Mouse (Mus musculus): Measurements from ENCODE around the gene Slc38a4. TPM values are rescaled to one million over a fixed set of nuclear protein-coding genes. Genes with fewer than 3 reads are reported as not detected.

Slc38a4 gene
- total RNA-seq (2021): 100 to 1,000 TPM; 155 to 167 TPM
- long read RNA-seq, experiment 1, transcript Slc38a4-201 (16 exons, 3,932 nt): major isoform, 126 of 165 reads
- long read RNA-seq, experiment 1, partial matches to known transcripts: 14 of 165 reads
- long read RNA-seq, experiment 1, other reads (novel, unspliced or antisense): 23 of 165 reads
- long read RNA-seq, experiment 2, transcript Slc38a4-201 (16 exons, 3,932 nt): major isoform, 118 of 146 reads
- long read RNA-seq, experiment 2, partial matches to known transcripts: 6 of 146 reads
- long read RNA-seq, experiment 2, other reads (novel, unspliced or antisense): 20 of 146 reads

DNA sequence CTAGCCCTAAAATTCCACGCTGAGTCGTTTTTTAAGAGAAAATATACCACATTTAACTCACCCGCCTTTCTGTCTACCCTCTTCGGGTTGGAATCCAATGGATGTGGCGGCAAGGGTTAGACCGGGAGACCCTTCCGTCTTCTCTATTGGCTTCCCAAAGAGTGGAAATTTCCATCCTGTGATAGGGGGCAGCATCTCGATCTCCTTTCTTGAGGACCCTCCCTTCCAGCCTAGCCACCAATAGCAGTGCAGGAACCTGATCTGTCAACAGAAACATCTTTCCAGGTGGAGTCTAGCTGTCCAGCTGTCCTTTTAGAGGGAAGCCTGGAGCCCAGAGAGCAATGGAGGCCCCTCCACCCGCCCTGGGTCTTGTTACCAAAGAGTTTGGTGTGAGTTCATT lies at the start of gene Slc38a4:
Slc38a4 (minus strand) TSS at position 163 of the 400 bp plus-strand sequence.
- DNase-seq: no peak

- DNase-seq: no peak
Measured at GRCm38 (mm10) chr15:97104889-97105391, 49.2 kb upstream of the Slc38a4 start.

GRCm38 (mm10) chr15:97104048-97104447 lies 48.3 kb upstream of the Slc38a4 start:
- no peak for DNase-seq

DNA sequence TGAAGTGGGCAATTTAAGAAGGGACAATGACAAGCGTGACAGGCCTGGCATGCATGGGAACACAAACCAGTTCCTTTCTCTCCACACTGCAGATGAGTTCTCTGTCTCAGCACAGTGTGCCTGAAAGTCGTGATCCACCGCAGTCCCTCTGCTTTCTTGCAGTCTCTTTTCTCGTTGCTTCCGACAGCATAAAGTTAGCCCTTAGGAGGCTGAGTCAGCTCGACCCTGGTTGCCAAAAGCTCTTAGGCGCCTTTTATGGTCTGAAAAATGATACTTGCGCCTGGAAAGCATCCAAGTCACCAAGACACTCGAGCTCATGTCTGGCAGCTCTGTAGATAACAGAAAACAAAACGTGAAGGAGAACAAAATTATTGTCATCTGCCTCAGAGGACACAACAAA lies 47.1 kb upstream of the Slc38a4 start:
- DNase-seq: peak; percentile 52

- peak; percentile 59 for DNase-seq
Measured at GRCm38 (mm10) chr15:97102181-97102580, 46.4 kb upstream of the Slc38a4 start.

- DNase-seq: no peak
Measured at GRCm38 (mm10) chr15:97099101-97099500, 43.3 kb upstream of the Slc38a4 start.

- DNase-seq: no peak
Measured at GRCm38 (mm10) chr15:97097548-97097947, 41.8 kb upstream of the Slc38a4 start.

DNA sequence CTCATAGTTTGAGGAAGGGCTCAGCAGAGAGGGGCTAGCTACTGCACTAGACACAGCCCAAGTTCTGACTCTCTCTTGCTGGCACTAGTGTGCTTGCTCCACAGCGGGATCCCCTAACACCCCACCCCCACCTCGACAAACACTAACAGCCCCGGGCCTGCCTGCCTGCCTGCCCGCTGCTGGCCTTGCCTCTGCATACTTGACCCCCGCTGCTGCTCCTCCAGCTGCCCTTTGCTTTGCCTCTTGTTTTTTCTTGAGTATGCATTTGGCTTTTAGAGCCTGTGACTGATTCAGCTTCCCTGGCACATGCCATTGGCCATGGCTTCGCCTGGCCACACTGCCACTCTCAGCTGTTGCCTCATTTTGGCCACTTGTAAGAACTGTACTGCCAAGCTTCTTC lies 33.8 kb upstream of the Slc38a4 start:
- peak; percentile 48 for DNase-seq

DNA sequence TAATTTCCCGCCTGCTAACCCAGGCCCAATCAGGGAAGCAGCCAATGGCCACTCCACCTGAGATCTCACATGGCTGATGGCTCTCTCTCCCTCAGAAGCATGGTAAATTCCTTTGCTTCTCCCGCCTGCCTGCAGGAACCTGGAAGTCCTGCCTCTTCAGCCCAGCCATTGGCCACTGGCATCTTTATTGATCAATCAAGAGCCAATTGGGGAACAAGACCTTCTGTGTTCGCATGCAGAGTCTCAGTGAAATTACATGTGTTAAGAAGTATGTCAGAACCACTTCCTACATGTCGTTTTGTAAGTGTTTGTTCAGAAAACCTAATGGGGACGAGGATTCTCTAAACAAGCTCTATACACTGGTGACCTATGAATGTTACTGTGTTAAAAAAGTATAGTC lies 30.1 kb upstream of the Slc38a4 start:
- DNase-seq: no peak

DNA sequence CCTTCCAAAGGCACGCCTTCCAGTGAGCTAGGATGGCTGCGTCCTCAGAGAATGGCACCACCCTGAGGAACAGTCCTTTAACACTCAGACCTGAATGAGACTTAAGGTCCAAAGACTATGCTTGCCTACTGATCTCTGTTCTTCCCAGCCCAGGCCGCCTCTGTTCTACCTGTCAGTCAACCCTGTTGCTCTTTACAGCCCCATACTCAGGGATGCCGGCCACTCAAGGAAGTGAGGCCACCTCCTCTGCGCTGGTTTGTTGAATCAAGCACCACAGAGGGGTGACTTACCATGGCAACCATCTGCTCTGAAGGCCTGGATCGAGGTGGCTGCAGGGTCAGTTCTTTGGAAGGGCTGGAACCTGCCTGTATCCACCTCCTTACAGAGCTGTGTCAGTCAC lies 21.9 kb upstream of the Slc38a4 start:
- no peak for DNase-seq

- no peak for DNase-seq
Measured at GRCm38 (mm10) chr15:97076092-97076491, 20.3 kb upstream of the Slc38a4 start.

GRCm38 (mm10) chr15:97075240-97075639 lies 19.5 kb upstream of the Slc38a4 start:
- no peak for DNase-seq

DNA sequence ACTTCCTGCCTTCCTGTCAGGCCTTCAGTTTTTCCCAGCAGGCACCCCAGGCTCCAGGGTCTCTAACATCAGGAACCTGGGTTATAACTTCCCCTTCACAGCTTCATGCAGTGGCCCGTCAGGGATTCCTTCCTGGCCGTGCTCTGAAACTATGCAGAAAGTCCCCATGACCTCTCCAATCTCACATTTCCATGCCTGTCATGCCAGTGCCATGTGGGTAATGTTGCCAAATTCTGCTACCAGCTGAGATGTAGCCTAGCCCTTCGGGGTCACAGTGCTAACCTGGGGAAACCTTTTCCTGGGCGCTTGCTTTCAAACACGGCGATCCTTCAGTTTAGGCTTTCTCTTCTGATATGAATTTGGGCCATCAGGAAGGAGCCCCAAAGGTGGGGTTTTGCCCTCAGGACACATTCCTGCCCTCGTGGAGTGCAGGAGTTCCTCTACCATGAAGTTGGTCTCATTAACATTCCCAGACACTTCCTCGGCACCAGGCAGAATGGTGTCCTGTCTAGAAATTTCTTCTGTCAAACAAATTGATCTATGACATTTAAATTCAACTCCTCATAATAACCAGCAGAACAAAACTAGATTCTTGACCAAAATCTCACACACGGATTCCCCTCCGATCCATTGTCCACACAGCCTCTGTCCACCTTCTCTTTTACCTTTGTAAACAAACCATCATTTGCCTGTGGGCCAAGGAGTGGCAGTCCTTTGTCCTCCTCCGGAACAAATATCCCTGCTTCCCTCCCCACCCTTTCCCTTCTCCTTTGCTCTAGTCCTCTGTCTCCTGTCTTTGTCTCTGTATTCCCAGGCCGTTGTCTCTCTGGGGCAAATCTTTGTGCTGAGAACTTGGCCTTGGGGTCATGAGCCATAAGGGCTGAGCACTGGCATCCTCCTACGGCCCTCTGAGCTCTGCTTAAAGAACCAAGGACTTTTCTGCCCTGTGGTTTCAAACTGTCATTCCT lies 17.4 kb upstream of the Slc38a4 start:
- DNase-seq: no peak

- DNase-seq: no peak
Measured at GRCm38 (mm10) chr15:97067340-97068136, 11.8 kb upstream of the Slc38a4 start.

- no peak for DNase-seq
Measured at GRCm38 (mm10) chr15:97066937-97067336, 11.2 kb upstream of the Slc38a4 start.

GRCm38 (mm10) chr15:97063211-97063610 lies 7.5 kb upstream of the Slc38a4 start:
- DNase-seq: no peak

DNA sequence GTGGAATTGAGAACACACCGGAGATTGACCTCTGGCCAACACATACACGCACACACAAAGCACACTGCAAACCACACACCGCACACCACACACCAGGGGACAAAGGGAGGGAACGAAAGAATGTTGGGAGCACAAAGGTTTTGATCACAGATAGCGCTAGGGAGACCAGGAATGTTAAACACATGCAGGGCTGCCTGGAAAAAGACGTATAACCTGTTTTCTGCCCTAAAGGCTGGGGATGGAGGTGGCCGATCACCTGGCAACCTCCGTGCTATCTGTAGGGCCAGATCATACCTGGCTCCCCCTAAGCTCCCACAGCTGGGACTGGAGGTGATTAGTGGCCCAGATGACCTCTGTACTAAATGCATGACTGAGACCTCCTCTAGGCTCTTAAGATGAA lies 5.2 kb upstream of the Slc38a4 start:
- no peak for DNase-seq

DNA sequence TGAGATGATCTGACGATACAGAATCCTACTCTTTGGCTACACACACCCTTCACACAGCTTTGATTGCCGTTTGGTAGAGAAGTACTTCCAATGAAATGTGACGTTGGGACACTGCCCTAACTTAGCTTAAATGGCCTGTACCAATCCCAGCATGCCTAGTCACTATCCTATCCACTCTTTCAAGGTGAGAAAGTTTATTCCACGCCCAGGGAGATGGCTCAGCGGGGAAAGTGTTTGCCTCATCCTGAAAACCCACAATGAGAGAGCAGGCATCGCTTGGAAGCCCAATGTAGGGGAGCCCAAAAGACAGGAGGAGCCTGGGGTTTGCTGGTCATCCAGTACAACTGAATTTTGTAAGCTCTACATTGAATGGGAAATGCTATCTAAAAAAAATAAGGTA lies 4.8 kb upstream of the Slc38a4 start:
- DNase-seq: no peak

DNA sequence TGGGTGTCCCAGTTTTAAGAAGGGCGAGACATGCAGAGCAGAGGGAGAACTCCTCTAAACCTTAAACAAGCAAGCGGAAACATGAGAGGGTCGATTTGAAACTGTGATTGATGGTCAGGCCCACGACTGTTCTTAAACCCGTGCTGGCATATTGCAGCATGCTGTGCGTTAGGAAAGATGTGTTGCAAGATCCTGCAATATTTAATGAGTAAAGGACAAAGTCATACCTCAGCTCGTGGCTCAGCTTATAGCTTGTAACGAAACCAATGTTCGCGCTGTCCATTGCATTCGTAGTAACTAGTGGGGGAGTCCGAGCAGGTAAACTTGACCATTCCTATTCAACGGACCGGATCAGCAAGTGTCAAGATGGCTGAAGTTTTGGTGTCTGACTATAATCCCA lies 4.3 kb upstream of the Slc38a4 start:
- DNase-seq: no peak

- DNase-seq: no peak
Measured at GRCm38 (mm10) chr15:97059071-97060041, 3.6 kb upstream of the Slc38a4 start.
